In genomic region chr13:23536076-23536822, GRCm38 (mm10) we compare ENCODE assay signal across 9 mouse cellular contexts. TPM values are rescaled to one million over a fixed set of nuclear protein-coding genes. Genes with fewer than 3 reads are reported as not detected.
DNase-seq lines count a peak whose midpoint lies in the region; ATAC-seq and TF ChIP-seq lines count a peak whose summit lies in the region.
"Had no signal": no experiment of that assay in that cellular context is flagged by ENCODE, and none has a peak within 500 bp of the region (broad histone marks: within the 10 kb centered on the region; RNA-seq: fewer than 3 reads in every experiment).

No protein-coding gene starts in this region.

- TF ChIP-seq POLR2A in ES-Bruce4 (IDR thresholded peaks at IDR 0.05; ENCODE audit: insufficient read depth, low read length) = no peak

- no peaks in the 10 kb centered on the region for H3K9me3 ChIP-seq in ES-Bruce4 (replicated peaks; ENCODE audit: control insufficient read depth, insufficient read depth, low read length, poor library complexity, severe bottlenecking)
- no peaks in the 10 kb centered on the region for H3K9me3 ChIP-seq in forebrain, embryonic 16.5 days (ENCODE audit: control insufficient read depth, low read length)
- H3K9me3 ChIP-seq in liver, postnatal 0 days (ENCODE audit: low read length) = no peaks in the 10 kb centered on the region

- peaks cover 1% of the 10 kb centered on the region for H3K4me1 ChIP-seq in ES-Bruce4 (ENCODE audit: control insufficient read depth, insufficient read depth, low read length)
- peaks cover 36% of the 10 kb centered on the region for H3K4me1 ChIP-seq in forebrain, embryonic 16.5 days (replicated peaks; ENCODE audit: control insufficient read depth, insufficient read depth, low read length)
- H3K4me1 ChIP-seq in liver, postnatal 0 days (ENCODE audit: insufficient read depth) = peaks cover 21% of the 10 kb centered on the region

- WGBS in forebrain, embryonic 16.5 days = 17% methylated on average over 7 of the region's 7 CpGs
- 17% methylated on average over 7 of the region's 7 CpGs for WGBS in liver, postnatal 0 days (ENCODE audit: insufficient replicate concordance)

- H3K27me3 ChIP-seq in ES-Bruce4 (ENCODE audit: control insufficient read depth, insufficient read depth, low read length, poor library complexity, severe bottlenecking) = no peaks in the 10 kb centered on the region
- no peaks in the 10 kb centered on the region for H3K27me3 ChIP-seq in forebrain, embryonic 16.5 days (replicated peaks; ENCODE audit: control insufficient read depth, insufficient read depth, low read length)
- no peaks in the 10 kb centered on the region for H3K27me3 ChIP-seq in liver, postnatal 0 days (ENCODE audit: insufficient read depth, low read length)

- no peaks in the 10 kb centered on the region for H3K36me3 ChIP-seq in ES-Bruce4 (ENCODE audit: control insufficient read depth, insufficient read depth, low read length, poor library complexity, severe bottlenecking)
- H3K36me3 ChIP-seq in forebrain, embryonic 16.5 days (ENCODE audit: control insufficient read depth, insufficient read depth) = no peaks in the 10 kb centered on the region
- no peaks in the 10 kb centered on the region for H3K36me3 ChIP-seq in liver, postnatal 0 days (replicated peaks; ENCODE audit: insufficient read depth, low read length)

- TF ChIP-seq CTCF in ES-Bruce4 (IDR thresholded peaks at IDR 0.05; ENCODE audit: low read depth, low read length) = no peak
- TF ChIP-seq CTCF in liver, postnatal 0 days (IDR thresholded peaks at IDR 0.05; ENCODE audit: low read depth) = no peak

- peak; percentile 72 for DNase-seq in embryo, embryonic 10.5 days (ENCODE audit: low spot score)
- no peak for DNase-seq in embryo, embryonic 10 days (ENCODE audit: low spot score)
- no peak for DNase-seq in liver, postnatal 0 days
- no peak for DNase-seq in layer of hippocampus, postnatal 10 days (ENCODE audit: low spot score in 2 of 2)
- no peak for DNase-seq in frontal cortex, adult 2 months (ENCODE audit: extremely low spot score in 1 of 2, low spot score in 1 of 2)
- no peak for DNase-seq in lung, postnatal 36 days
- DNase-seq: cerebellum, adult 18-20 months had no signal

- H3K4me3 ChIP-seq in ES-Bruce4 (ENCODE audit: low read depth, low read length) = peak overlapping the region; percentile 18; the same call in 1 of the 2 replicates
- peak overlapping the region; percentile 30 for H3K4me3 ChIP-seq in forebrain, embryonic 16.5 days (replicated peaks; ENCODE audit: low read length)
- peak overlapping the region; percentile 66 for H3K4me3 ChIP-seq in liver, postnatal 0 days (ENCODE audit: low read depth, low read length)

- peak overlapping the region; percentile 29 for H3K4me2 ChIP-seq in forebrain, embryonic 16.5 days (ENCODE audit: low read length)
- H3K4me2 ChIP-seq in liver, postnatal 0 days (ENCODE audit: low read depth, low read length) = peak overlapping the region; percentile 80

- ATAC-seq in forebrain, embryonic 16.5 days = no peak
- ATAC-seq in liver, postnatal 0 days = no peak

- H3K9ac ChIP-seq in ES-Bruce4 (ENCODE audit: low read depth, poor library complexity, severe bottlenecking) = peak overlapping the region; percentile 86
- peak overlapping the region; percentile 39; the same call in 1 of the 2 replicates for H3K9ac ChIP-seq in forebrain, embryonic 16.5 days (replicated peaks; ENCODE audit: low read depth, low read length)
- H3K9ac ChIP-seq in liver, postnatal 0 days (replicated peaks) = peak overlapping the region; percentile 70

- TF ChIP-seq EP300 in ES-Bruce4 (IDR thresholded peaks at IDR 0.05; ENCODE audit: insufficient read depth, low read depth, low read length) = no peak
- no peak for TF ChIP-seq EP300 in liver, postnatal 0 days (IDR thresholded peaks at IDR 0.05; ENCODE audit: low read depth)

- H3K27ac ChIP-seq in ES-Bruce4 (ENCODE audit: insufficient read depth, low read length) = peak overlapping the region; percentile 75
- no peak overlapping the region for H3K27ac ChIP-seq in forebrain, embryonic 16.5 days (ENCODE audit: low read length)
- peak overlapping the region; percentile 99 for H3K27ac ChIP-seq in liver, postnatal 0 days (ENCODE audit: low read depth)

RNA-seq across cellular contexts. Expression of gene Hist1h3g, which starts 1.0 kb away (rescaled TPM):
- 8.9 and 16.9 TPM in 2 replicates for polyA plus RNA-seq in ES-Bruce4 (2011; ENCODE audit: insufficient read depth, insufficient read length, low read depth, missing spikeins)
- 1.5 and 3.2 TPM in 2 replicates for polyA plus RNA-seq in forebrain, embryonic 16.5 days (2015; fragmentation: Nextera tagmentation; extraction: Ambion mirVana)
- polyA plus RNA-seq in liver, postnatal 0 days (2015; fragmentation: Nextera tagmentation; extraction: Ambion mirVana) = 3.7 and 6.3 TPM in 2 replicates
- 10 to 100 TPM; 19.1 to 19.9 TPM for total RNA-seq in layer of hippocampus, postnatal 10 days (2021)
- polyA plus RNA-seq in frontal cortex, adult 2 months (2012; rRNA removed) = 0.46 and 0.82 TPM in 2 replicates

RNA-seq across cellular contexts. Expression of gene Hist1h2af, which starts 2.5 kb away (rescaled TPM):
- 68.8 and 97.9 TPM in 2 replicates for polyA plus RNA-seq in ES-Bruce4 (2011; ENCODE audit: insufficient read depth, insufficient read length, low read depth, missing spikeins)
- polyA plus RNA-seq in forebrain, embryonic 16.5 days (2015; fragmentation: Nextera tagmentation; extraction: Ambion mirVana) = not detected in 2 replicates
- 9.7 and 9.8 TPM in 2 replicates for polyA plus RNA-seq in liver, postnatal 0 days (2015; fragmentation: Nextera tagmentation; extraction: Ambion mirVana)
- total RNA-seq in layer of hippocampus, postnatal 10 days (2021) = 10 to 100 TPM; 45.7 to 51.3 TPM
- 3.9 and 9.2 TPM in 2 replicates for polyA plus RNA-seq in frontal cortex, adult 2 months (2012; rRNA removed)

RNA-seq across cellular contexts. Expression of gene Hist1h4h, which starts 5.4 kb away (rescaled TPM):
- polyA plus RNA-seq in ES-Bruce4 (2011; ENCODE audit: insufficient read depth, insufficient read length, low read depth, missing spikeins) = 16.9 and 19.1 TPM in 2 replicates
- polyA plus RNA-seq in forebrain, embryonic 16.5 days (2015; fragmentation: Nextera tagmentation; extraction: Ambion mirVana) = 2.9 and 4.6 TPM in 2 replicates
- polyA plus RNA-seq in liver, postnatal 0 days (2015; fragmentation: Nextera tagmentation; extraction: Ambion mirVana) = 7.2 and 7.5 TPM in 2 replicates
- total RNA-seq in layer of hippocampus, postnatal 10 days (2021) = 100 to 1,000 TPM; 280 to 315 TPM
- polyA plus RNA-seq in frontal cortex, adult 2 months (2012; rRNA removed) = 26.6 and 33.5 TPM in 2 replicates

RNA-seq across cellular contexts. Expression of gene Hist1h2bh, which starts 6.9 kb away (rescaled TPM):
- 3.9 and 4.2 TPM in 2 replicates for polyA plus RNA-seq in ES-Bruce4 (2011; ENCODE audit: insufficient read depth, insufficient read length, low read depth, missing spikeins)
- 0.23 and 0.47 TPM in 2 replicates for polyA plus RNA-seq in forebrain, embryonic 16.5 days (2015; fragmentation: Nextera tagmentation; extraction: Ambion mirVana)
- polyA plus RNA-seq in liver, postnatal 0 days (2015; fragmentation: Nextera tagmentation; extraction: Ambion mirVana) = 0.58 and 0.64 TPM in 2 replicates
- 1 to 10 TPM; 5.1 TPM for total RNA-seq in layer of hippocampus, postnatal 10 days (2021)
- 0.15 and 0.44 TPM in 2 replicates for polyA plus RNA-seq in frontal cortex, adult 2 months (2012; rRNA removed)

RNA-seq across cellular contexts. Expression of gene Hist1h3f, which starts 7.6 kb away (rescaled TPM):
- polyA plus RNA-seq in ES-Bruce4 (2011; ENCODE audit: insufficient read depth, insufficient read length, low read depth, missing spikeins) = 1.5 TPM in 1 of 2 replicates, not detected in the other
- polyA plus RNA-seq in forebrain, embryonic 16.5 days (2015; fragmentation: Nextera tagmentation; extraction: Ambion mirVana) = 0.30 and 0.61 TPM in 2 replicates
- polyA plus RNA-seq in liver, postnatal 0 days (2015; fragmentation: Nextera tagmentation; extraction: Ambion mirVana) = 1.3 and 1.5 TPM in 2 replicates
- total RNA-seq in layer of hippocampus, postnatal 10 days (2021) = 10 to 100 TPM; 28.3 to 32.7 TPM
- polyA plus RNA-seq in frontal cortex, adult 2 months (2012; rRNA removed) = 0.22 and 0.59 TPM in 2 replicates
